Mouse (Mus musculus): ENCODE measurements around the gene Kcnc1.
A peak's percentile ranks its signal among the peaks of the same experiment; 100 is the strongest.

DNA sequence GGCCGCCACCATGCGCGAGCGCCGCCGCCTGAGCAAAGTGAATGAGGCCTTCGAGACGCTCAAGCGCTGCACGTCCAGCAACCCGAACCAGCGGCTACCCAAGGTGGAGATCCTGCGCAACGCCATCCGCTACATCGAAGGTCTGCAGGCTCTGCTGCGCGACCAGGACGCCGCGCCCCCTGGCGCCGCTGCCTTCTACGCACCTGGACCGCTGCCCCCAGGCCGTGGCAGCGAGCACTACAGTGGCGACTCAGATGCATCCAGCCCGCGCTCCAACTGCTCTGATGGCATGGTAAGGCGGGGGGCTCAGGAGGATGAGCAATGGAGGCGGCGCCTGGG, 19.3 kb upstream of the Kcnc1 start:
- TF ChIP-seq CTCF (IDR thresholded peaks at IDR 0.05; ENCODE audit: low read depth) (peak; percentile 42), EP300 (IDR thresholded peaks at IDR 0.05; ENCODE audit: low read depth) (no peak)

Data from liver, embryonic 14.5 days (tissue).